Mouse (Mus musculus): ENCODE results near the gene Igsf9b. TPM values are rescaled to one million over a fixed set of nuclear protein-coding genes. Genes with fewer than 3 reads are reported as not detected.

The Igsf9b gene
- polyA plus RNA-seq, 1 experiment from 2014 or later = 1.7 TPM

DNA sequence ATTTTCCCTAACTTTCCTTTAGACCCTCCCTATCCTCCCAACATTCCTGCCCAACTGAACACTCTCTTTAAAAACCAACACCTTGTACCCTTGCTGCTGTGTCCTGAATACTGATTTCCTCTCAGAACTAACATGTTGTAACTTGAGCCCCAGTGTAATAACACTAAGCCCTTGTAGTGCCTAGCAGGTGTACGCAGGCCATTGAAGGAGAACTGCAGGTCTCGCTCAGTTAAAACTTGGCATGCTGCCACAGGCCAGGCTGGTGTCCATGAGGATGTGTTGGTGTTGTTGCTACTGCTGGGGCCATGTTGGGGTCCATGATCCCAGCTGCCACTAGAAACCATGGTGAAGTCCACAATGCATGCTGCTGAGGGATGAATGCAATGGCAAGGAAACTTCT, 70.1 kb downstream of the Igsf9b start:
- Histone ChIP-seq H3K27ac (ENCODE audit: low read depth, low read length) (no peak overlapping the region), H3K4me1 (ENCODE audit: control insufficient read depth, insufficient read depth, low read length) (no peaks in the 10 kb centered on the region), H3K4me3 (ENCODE audit: low read depth, low read length) (no peak overlapping the region), H3K36me3 (ENCODE audit: control insufficient read depth, insufficient read depth, low read length) (no peaks in the 10 kb centered on the region), H3K9me3 (replicated peaks; ENCODE audit: control insufficient read depth, low read length) (no peaks in the 10 kb centered on the region), H3K4me2 (no peak overlapping the region), H3K9ac (ENCODE audit: low read depth, low read length) (no peak overlapping the region), H3K27me3 (ENCODE audit: control insufficient read depth, insufficient read depth, low read length) (no peaks in the 10 kb centered on the region)
- 73% methylated on average over 2 of the region's 2 CpGs for WGBS (ENCODE audit: insufficient replicate concordance)
- ATAC-seq (replicated peaks; ENCODE audit: insufficient number of reproducible peaks, low FRiP score, low TSS enrichment) = no peak

DNA sequence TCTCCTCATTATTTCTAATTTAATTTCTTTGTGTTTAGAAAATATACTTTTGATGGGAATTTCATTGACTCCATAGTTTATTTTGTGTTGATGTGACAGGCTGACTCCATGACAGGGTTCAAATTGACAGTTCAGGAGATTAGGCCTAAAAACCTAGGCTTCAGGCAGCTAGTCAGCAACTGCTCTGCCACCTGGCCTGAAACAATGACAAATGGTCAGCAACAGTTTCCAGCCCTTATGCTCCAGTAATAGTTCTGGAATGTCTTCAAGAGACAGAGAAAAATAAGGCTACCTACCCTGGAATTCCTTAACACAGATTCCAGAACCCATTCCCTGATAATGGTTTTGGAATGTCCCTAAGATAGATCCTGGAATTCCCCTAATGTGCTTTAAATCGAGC, 76.7 kb downstream of the Igsf9b start:
- H3K27me3 ChIP-seq (ENCODE audit: control insufficient read depth, insufficient read depth, low read length) = no peaks in the 10 kb centered on the region
- H3K4me3 ChIP-seq (ENCODE audit: low read depth, low read length) = no peak overlapping the region
- no peaks in the 10 kb centered on the region for H3K9me3 ChIP-seq (replicated peaks; ENCODE audit: control insufficient read depth, low read length)
- no peak overlapping the region for H3K4me2 ChIP-seq
- no peaks in the 10 kb centered on the region for H3K4me1 ChIP-seq (ENCODE audit: control insufficient read depth, insufficient read depth, low read length)
- ATAC-seq (replicated peaks; ENCODE audit: insufficient number of reproducible peaks, low FRiP score, low TSS enrichment) = no peak
- 32% methylated on average over 1 of the region's 1 CpGs for WGBS (ENCODE audit: insufficient replicate concordance)
- no peak overlapping the region for H3K9ac ChIP-seq (ENCODE audit: low read depth, low read length)
- H3K27ac ChIP-seq (ENCODE audit: low read depth, low read length) = no peak overlapping the region
- H3K36me3 ChIP-seq (ENCODE audit: control insufficient read depth, insufficient read depth, low read length) = no peaks in the 10 kb centered on the region

DNA sequence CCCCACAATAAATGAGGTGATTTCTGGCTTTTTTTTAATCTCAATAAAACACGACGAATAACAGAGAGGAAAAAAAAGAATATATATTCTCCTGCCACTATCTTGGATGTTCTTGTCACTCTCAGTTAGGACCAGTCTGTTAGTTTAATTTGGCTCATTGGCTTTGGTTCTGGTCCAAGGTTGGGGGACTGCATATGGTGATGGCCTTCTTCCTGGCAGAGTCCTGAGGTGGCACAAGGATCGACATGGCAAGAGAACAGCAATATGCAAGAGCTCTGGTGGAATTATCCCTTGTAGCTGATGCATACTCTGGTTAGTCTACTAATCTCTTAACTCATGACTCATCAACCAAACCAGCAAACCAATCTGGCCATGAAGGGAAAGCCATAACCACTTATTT, 87.9 kb downstream of the Igsf9b start:
- Histone ChIP-seq H3K4me1 (ENCODE audit: control insufficient read depth, insufficient read depth, low read length) (no peaks in the 10 kb centered on the region), H3K27ac (ENCODE audit: low read depth, low read length) (no peak overlapping the region), H3K4me3 (ENCODE audit: low read depth, low read length) (no peak overlapping the region), H3K36me3 (ENCODE audit: control insufficient read depth, insufficient read depth, low read length) (no peaks in the 10 kb centered on the region), H3K9me3 (replicated peaks; ENCODE audit: control insufficient read depth, low read length) (no peaks in the 10 kb centered on the region), H3K9ac (ENCODE audit: low read depth, low read length) (no peak overlapping the region), H3K27me3 (ENCODE audit: control insufficient read depth, insufficient read depth, low read length) (no peaks in the 10 kb centered on the region), H3K4me2 (no peak overlapping the region)
- 84% methylated on average over 3 of the region's 3 CpGs for WGBS (ENCODE audit: insufficient replicate concordance)
- ATAC-seq (replicated peaks; ENCODE audit: insufficient number of reproducible peaks, low FRiP score, low TSS enrichment) = no peak

DNA sequence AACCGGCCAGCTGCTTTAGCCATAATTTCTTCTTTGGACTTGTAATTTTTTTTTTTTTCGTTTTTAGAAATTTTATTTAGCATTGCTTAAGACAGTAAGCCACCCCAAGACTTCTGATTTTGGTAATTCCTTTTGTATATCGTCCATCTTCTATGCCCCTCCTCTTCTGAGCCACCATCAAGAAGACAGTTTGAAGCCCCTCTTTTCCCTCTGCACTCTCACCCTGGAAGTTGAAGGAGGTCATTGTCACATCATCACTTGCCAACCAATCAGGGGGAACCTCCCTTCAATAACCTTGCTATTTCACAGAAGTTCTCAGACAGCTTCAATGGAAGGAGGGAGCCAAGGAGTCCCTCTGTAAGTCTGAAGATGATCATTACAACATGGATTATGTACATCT, 97.5 kb downstream of the Igsf9b start, which contains the start of gene Spata19:
Spata19 (plus strand) TSS at position 301 of the 400 bp plus-strand sequence.
- no peak for ATAC-seq (replicated peaks; ENCODE audit: insufficient number of reproducible peaks, low FRiP score, low TSS enrichment)
- WGBS (ENCODE audit: insufficient replicate concordance) = 65% methylated on average over 3 of the region's 3 CpGs

DNA sequence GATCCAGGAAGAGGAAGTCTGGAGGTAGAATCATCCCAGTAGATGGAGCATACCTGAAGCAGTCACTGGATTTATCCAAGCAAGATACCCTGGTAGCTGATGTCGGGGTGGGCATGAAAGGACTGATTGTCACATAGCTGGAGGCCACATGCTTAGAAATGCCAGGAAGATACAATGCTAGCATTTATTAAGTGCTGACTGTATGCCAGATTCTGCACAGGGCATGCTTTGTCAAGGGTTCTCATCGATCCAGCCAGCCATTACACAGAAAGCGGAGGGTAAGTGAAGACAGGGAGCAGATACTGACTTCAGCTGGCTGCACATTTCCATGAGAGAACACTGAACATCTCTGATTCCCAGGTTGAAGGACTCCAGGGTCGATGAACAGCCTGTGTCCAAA, 102.2 kb downstream of the Igsf9b start:
- WGBS (ENCODE audit: insufficient replicate concordance) = 66% methylated on average over 4 of the region's 4 CpGs
- ATAC-seq (replicated peaks; ENCODE audit: insufficient number of reproducible peaks, low FRiP score, low TSS enrichment) = no peak
- H3K27me3 ChIP-seq (ENCODE audit: control insufficient read depth, insufficient read depth, low read length) = no peaks in the 10 kb centered on the region

More for the DNA sequence above, 97.5 kb downstream of the Igsf9b start, which contains the start of gene Spata19:
- no peaks in the 10 kb centered on the region for H3K4me1 ChIP-seq (ENCODE audit: control insufficient read depth, insufficient read depth, low read length)
- no peak within 1 kb of the TSS for H3K9ac ChIP-seq (ENCODE audit: low read depth, low read length)
- H3K9me3 ChIP-seq (replicated peaks; ENCODE audit: control insufficient read depth, low read length) = no peaks in the 10 kb centered on the region
- no peaks in the 10 kb centered on the region for H3K36me3 ChIP-seq (ENCODE audit: control insufficient read depth, insufficient read depth, low read length)
- H3K4me2 ChIP-seq = no peak within 1 kb of the TSS
- no peak within 1 kb of the TSS for H3K27ac ChIP-seq (ENCODE audit: low read depth, low read length)
- H3K27me3 ChIP-seq (ENCODE audit: control insufficient read depth, insufficient read depth, low read length) = no peaks in the 10 kb centered on the region
- H3K4me3 ChIP-seq (ENCODE audit: low read depth, low read length) = no peak within 1 kb of the TSS

More for the DNA sequence above, 102.2 kb downstream of the Igsf9b start:
- H3K27ac ChIP-seq (ENCODE audit: low read depth, low read length) = no peak overlapping the region
- H3K9ac ChIP-seq (ENCODE audit: low read depth, low read length) = no peak overlapping the region
- H3K9me3 ChIP-seq (replicated peaks; ENCODE audit: control insufficient read depth, low read length) = no peaks in the 10 kb centered on the region
- no peaks in the 10 kb centered on the region for H3K4me1 ChIP-seq (ENCODE audit: control insufficient read depth, insufficient read depth, low read length)
- no peaks in the 10 kb centered on the region for H3K36me3 ChIP-seq (ENCODE audit: control insufficient read depth, insufficient read depth, low read length)
- H3K4me2 ChIP-seq = no peak overlapping the region
- H3K4me3 ChIP-seq (ENCODE audit: low read depth, low read length) = no peak overlapping the region

Other genes starting within 250 kb of the Igsf9b start
- 50.1 and 56.1 TPM in 2 replicates for gene Jam3, start 143.8 kb upstream of the Igsf9b start, polyA plus RNA-seq (2014; fragmentation: Nextera tagmentation; extraction: Ambion mirVana)
- gene Spata19, start 97.6 kb downstream of the Igsf9b start, polyA plus RNA-seq (2014; fragmentation: Nextera tagmentation; extraction: Ambion mirVana) = not detected in 2 replicates